Mouse (Mus musculus) liver, adult (tissue): ENCODE data around the gene Ywhae.

Experiments used
- GATA4 ChIP-seq: IDR thresholded peaks from 2 replicates; pipeline ENCODE4 v1.6.1; 2014; ENCODE audit warnings: mild to moderate bottlenecking, low read length; ENCODE audit not compliant: insufficient replicate concordance

Ywhae gene

GRCm38 (mm10) chr11:75733227-75733940 lies 715 bp downstream of the Ywhae start:
- no peak for TF ChIP-seq GATA4

GRCm38 (mm10) chr11:75735462-75736252 lies 3.0 kb downstream of the Ywhae start:
- TF ChIP-seq GATA4 = no peak

- no peak for TF ChIP-seq GATA4
These were observed 4.3 kb downstream of the Ywhae start for GRCm38 (mm10) chr11:75736978-75737377.

- TF ChIP-seq GATA4 = no peak
These were observed 5.3 kb downstream of the Ywhae start for GRCm38 (mm10) chr11:75737806-75738476.

GRCm38 (mm10) chr11:75738477-75738821 lies 5.8 kb downstream of the Ywhae start:
- TF ChIP-seq GATA4 = no peak

- no peak for TF ChIP-seq GATA4
These were observed 7.5 kb downstream of the Ywhae start for GRCm38 (mm10) chr11:75740204-75740603.

GRCm38 (mm10) chr11:75741615-75742014 lies 8.9 kb downstream of the Ywhae start:
- TF ChIP-seq GATA4 = no peak

- no peak for TF ChIP-seq GATA4
These were observed 12.1 kb downstream of the Ywhae start for GRCm38 (mm10) chr11:75744761-75745160.

- TF ChIP-seq GATA4 = no peak
These were observed 17.9 kb downstream of the Ywhae start for GRCm38 (mm10) chr11:75750537-75750936.

- no peak for TF ChIP-seq GATA4
These were observed 18.4 kb downstream of the Ywhae start for GRCm38 (mm10) chr11:75751082-75751481.

GRCm38 (mm10) chr11:75756687-75757086 lies 24.0 kb downstream of the Ywhae start:
- no peak for TF ChIP-seq GATA4

GRCm38 (mm10) chr11:75758553-75758952 lies 25.9 kb downstream of the Ywhae start:
- no peak for TF ChIP-seq GATA4

GRCm38 (mm10) chr11:75760785-75761184 lies 28.1 kb downstream of the Ywhae start:
- no peak for TF ChIP-seq GATA4

GRCm38 (mm10) chr11:75762708-75763107 lies 30.0 kb downstream of the Ywhae start:
- TF ChIP-seq GATA4 = no peak

- no peak for TF ChIP-seq GATA4
These were observed 31.9 kb downstream of the Ywhae start for GRCm38 (mm10) chr11:75764521-75765023.

- TF ChIP-seq GATA4 = no peak
These were observed 32.5 kb downstream of the Ywhae start for GRCm38 (mm10) chr11:75765161-75765560.

- no peak for TF ChIP-seq GATA4
These were observed 34.3 kb downstream of the Ywhae start for GRCm38 (mm10) chr11:75767014-75767413.
